Mouse (Mus musculus): Measurements from ENCODE around the gene Slc36a1.

DNA sequence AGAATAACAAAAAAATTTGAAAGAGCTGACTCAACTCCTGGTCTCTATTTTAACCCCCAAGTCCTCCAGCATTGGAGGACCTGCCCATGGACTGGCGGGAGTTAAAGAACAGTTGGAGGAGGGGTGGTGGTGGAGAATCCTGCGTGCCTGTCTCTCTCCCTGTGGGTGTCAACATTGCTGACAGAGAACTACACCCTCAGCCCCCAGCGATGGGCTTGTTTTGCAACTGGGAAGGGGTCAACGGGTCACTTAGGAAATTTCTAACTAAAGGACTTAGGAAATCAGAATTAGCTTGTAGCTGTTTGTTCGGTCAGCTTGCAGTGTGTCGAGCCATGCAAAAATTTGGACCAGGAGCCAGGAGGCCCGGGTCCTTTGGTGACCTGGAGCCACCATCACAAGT lies 21.0 kb upstream of the Slc36a1 start:
- TF ChIP-seq CTCF (IDR thresholded peaks at IDR 0.05; ENCODE audit: low read depth, low read length) = no peak
- TF ChIP-seq GATA1 (IDR thresholded peaks at IDR 0.05; ENCODE audit: borderline replicate concordance, low read length) = no peak
- TF ChIP-seq TAL1 (conservative IDR thresholded peaks at IDR 0.05; ENCODE audit: low read depth, low read length) = no peak
- no peak for TF ChIP-seq POLR2AphosphoS5 (IDR thresholded peaks at IDR 0.05; ENCODE audit: insufficient replicate concordance, low read depth, low read length)

Data from G1E (cell line).